Mouse (Mus musculus): ENCODE data around the gene Otp.

Otp gene

DNA sequence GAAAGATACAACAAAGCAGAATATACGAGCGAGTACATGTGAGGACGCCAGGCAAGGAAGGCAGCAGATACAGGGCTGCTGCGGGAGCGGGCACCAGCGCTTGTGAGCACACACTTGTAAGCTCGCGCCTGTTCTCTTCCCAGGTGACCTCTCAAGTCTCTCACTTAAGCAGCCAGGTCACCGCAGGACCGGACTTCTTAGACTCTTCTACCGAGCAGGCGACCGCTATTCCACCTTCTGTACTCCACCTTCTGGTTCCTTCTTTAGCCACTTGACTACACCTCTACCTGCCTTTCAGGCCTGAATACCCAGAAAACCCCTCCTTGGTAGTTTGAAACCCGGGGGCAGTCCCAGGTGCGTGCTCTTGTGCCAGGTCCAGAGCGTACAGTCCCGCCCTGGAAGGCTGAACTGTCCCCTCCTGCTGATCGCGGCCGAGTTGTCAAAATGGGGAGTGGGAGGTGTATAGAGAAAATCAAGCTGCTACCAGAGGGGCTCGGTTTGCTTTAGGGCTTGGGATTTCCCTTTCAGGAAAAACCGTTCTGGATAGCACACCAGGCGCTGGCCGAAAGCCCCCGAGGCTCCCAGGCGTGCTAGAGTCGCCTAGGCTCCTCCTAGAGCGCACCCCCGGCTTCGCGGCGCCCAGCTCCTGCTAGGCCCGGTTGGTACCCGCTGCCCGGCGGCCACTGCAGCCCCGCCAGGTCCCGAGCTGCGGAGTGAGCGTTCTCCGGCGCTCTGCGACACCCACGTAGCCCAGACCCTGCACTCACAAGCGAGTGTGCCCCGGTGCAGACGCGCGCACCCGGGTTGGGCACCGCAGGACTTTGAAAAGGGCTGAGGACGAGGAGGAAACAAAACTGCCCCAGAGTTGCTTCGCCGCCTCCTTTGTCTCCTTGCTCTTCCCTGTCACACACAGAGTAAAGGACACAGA is 2.0 kb upstream of the Otp start:
- in situ Hi-C loops (cut with MseI, MboI), result no loop called here

DNA sequence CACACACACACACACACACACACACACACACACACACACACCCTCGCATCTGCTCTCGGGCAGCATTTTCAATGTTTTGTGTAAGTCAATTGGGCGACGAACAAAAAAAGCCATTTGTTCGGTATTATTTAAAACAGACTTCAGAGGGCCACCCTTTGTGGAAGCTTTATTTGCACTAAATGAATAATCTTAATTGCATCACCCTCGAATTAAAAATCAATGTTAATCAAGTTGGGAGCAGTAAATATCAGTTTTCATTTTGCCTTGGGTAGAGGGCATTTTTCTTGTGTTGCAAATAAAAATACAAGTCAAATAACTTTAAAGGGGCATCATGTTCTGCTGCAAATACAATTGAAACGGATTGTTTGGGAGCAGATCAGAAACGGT is 1.4 kb upstream of the Otp start:
- in situ Hi-C loops (cut with MseI, MboI), result no loop called here

DNA sequence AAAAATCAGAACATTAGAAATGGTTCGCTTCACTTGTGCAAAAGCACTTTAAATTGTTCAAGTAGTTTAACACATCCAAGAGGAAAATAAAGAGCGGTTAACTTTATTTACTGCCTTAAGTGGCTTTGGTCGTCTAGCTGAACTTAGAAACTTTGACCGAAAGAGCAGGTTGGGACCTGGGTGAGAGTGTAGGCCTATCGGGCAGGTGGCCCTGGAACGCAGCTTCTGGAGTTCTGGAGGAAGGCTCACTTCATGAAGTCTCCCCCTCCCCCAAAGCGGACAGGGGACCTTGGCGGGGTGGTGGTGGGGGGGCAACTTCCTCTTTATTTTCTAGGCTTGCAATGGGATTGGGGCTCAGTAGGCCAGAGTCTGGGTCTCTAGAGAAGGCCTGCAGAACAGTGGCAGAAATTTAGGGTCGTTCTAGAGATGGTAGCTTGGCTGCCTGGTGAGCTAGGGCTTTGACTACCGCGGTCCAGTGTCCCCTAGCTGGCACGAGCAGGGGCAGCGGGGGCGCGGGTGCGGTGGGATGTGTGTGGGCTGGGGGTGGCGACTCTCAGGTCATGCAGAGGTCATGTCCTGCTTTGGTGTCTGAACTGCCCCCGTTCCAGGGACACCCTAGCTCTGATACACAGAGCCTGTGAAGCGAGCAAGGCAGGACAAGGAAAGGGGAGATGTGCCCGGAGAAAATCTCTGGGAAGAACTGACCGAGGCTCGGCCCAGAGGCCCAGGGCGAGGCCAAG is 576 bp upstream of the Otp start:
- in situ Hi-C loops (cut with MseI, MboI), result no loop called here

DNA sequence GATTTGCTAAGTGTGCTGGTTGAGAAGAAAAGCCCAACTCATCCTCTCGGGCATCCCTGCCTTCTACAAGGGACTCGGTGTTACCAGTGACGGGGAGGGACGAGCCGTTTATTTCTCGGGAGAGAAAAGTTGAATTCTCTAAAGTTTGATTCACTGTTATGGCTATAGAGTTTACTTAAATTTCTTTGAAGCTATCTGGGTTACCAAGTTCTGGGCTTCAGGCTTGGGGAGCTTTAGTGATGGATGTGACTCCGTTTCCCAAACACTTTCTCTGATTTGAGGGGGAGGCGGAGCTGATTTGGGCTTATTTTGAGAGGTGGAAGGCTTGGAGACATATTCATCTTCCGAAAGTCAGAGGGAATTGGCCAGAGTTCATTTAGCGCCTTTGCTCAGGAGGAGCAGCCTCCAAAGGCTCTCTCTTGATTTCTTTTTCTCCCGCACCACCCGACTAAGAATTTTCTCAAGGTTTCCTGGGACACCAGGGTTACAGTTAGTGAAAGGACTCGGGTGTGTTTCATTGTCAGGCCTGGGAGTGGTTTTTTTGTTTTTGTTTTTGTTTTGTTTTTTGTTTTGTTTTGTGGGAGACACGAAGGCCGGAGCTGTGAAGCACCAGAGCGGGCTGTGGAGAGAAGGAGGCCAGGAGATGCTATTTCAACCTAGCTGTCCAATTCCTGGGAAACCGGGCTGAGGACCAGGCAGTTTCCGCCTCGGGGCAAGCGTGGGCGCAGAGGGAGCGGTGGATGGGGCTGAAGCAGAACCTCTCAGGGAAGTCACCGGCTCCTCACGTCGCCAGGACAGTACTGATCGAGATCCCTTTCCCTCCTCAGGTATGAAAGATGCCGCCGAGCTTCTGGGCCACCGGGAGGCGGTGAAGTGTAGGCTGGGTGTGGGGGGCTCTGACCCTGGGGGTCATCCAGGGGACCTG is 1.1 kb downstream of the Otp start:
- in situ Hi-C loops (cut with MseI, MboI), result no loop called here

DNA sequence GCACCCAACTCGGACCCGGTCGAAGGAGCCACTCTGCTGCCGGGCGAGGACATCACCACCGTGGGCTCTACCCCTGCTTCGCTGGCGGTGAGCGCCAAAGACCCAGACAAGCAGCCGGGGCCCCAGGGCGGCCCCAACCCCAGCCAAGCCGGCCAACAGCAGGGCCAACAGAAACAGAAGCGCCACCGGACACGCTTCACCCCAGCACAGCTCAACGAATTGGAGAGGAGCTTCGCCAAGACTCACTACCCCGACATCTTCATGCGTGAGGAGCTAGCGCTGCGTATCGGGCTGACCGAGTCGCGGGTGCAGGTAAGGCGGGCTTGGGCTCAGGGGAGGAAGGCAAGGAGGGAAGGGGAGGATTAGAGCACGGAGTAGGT is 1.8 kb downstream of the Otp start:
- in situ Hi-C loops (cut with MseI, MboI), result no loop called here

DNA sequence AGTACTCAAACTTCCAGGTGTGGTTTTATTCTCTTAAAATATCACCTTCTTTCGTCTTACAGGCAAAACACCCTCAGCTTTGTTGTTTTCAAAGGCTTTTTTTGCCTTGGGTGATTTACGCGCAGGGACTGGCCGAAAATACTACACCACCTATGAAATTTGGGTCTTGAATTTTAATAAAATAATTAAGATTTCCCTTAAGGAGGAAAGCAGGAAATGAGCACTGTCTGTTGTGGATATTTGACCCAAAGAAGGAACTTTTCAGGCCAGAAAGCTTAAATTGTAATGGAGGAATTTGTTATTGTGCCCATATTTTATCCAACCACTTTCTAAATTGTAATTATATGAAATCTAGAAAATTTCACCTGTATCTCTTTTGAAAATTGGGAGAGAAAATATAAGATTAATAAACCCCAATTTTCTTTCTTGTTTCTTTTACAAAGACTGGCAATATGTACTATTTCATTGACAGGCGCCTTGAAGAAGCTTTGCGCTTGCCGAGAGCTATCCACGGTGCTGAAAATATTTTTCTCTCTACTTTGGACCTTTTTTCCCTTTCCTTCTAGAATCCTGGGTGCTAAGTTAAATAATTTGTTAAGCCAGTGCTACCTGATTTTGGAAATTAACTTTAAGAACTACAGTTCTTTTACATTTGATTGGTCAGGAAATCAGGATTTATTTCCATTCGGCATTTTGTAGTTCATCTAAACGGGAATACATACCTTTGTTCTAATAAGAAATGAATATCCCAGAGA is 2.8 kb downstream of the Otp start:
- in situ Hi-C loops (cut with MseI, MboI), result no loop called here

DNA sequence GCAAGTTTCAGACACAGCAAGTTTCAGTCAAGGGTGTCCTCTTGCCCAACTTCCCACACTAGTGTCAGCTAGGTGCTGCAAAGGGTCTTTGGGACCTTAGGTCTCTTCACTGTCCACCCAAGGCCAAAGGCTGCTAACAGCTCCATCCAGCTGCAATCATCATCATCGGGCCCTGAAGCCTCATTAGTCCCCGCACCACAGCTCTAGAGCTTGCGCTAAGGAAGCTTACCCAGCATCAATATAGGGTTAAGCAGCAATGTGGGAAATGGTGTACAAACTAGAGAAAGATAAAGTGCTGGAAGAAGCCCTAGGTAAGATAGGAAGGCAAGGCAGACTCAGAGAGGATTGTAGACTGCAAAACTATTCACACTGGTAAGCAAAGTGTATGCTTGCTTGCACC is 5.8 kb downstream of the Otp start:
- in situ Hi-C loops (cut with MseI, MboI), result no loop called here

DNA sequence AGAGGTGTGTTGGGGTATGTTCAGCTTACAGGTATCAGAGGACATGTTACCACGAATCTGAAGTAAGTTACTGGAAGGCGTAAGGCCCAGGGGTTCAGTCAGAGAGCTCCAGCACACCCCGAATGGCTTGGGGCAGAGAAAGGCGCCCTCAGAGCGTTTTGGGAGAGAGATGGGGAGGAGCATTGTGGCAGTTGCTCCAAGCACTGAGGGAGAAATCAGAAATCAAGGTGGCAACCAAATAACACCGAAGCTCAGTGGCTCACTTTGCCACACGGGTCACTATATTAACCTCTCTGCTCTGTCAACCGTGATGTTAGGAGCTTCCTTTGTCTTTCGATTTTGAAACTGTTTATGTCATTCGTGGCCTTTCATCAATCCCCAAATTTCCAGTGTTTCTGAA is 6.8 kb downstream of the Otp start:
- in situ Hi-C loops (cut with MseI, MboI), result no loop called here

DNA sequence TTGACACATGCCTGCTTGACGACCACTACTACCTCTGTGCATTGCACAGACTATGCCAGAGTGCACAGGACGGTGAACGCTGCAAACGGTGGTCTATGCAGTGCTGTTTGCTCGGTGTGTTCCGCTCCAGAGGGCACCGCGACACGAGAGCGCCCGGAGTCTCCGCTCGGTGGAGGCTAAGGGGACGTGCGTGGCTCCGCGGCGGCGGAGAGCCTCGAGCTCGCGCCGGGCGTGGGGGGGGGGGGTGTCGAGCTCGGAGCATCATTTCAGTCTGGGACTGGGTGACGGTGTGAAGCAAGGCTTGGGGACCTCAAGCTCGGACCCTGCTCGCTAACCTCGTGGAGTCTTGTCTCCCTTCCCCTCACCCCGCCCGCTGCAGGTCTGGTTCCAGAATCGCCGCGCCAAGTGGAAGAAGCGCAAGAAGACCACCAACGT is 7.3 kb downstream of the Otp start:
- in situ Hi-C loops (cut with MseI, MboI), result no loop called here

DNA sequence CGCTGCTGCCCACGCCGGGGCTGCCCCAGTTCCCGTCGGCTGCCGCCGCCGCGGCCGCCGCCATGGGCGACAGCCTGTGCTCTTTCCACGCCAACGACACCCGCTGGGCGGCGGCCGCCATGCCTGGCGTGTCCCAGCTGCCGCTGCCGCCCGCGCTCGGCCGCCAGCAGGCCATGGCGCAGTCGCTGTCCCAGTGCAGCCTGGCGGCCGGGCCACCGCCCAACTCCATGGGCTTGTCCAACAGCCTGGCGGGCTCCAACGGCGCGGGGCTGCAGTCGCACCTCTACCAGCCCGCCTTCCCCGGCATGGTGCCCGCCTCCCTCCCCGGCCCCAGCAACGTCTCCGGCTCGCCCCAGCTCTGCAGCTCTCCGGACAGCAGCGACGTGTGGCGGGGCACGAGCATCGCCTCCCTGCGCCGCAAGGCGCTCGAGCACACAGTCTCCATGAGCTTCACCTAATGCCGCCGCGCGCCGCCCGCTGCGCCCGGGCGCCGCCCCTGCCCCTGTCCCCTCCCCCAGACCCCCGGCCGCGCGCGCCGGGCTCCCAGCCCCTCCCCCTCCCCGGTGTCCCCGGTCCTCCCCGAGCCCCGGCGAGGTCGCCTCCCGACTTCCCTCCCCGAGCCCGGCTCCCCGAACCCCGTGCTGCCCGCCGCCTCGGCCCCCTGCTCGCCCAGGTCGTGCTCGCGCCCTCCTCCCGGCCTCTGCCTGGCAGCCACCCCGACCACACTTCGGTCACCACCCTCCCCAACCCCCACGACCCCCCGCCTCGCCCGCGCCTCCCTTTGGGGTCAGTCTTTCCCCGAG is 8.0 kb downstream of the Otp start:
- in situ Hi-C loops (cut with MseI, MboI), result no loop called here

DNA sequence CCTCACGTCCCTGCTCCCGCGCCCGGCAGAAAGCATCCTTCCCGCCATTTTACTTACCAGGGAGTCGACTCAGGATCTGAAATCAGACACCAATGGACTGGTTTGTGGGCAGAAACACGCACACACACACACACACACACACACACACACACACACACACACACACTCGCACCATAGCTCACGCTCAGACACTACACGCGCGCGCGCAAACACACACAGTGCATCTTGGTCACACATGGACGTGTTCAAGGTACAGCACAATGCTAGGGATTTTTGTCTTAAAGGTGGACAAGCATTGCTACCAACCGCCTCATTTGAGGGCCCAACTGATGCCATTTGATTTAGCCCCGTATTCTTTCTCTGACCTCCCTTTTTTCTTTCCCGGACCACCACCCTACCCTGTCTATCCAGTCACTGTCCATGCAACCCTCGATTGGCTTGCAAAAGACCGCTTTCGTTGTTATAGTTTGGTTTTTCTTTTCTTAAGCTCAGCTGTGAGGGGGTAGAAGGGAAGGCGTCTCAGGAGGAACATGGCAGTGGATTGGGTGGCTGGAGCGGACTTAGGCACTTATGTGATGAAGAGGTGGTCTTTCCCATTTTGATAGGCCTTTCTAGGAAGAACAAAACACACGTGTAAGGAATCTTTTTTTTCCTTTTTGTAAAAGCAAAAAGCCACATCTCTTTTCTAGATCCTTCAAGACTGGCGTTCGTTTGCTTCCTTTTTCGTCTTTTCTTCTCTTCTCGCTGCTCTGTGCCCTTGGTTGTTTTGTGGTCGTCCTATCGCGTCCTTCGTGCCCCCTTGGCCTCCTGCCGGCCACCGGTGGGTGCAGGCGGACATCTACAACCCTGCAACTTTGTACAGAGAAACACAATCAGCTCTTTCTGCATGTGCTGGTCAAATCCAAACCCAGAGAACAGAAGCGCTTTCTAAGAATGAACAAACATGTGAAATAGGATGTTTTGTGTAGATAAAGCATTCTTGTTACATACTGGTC is 8.9 kb downstream of the Otp start:
- in situ Hi-C loops (cut with MseI, MboI), result no loop called here

DNA sequence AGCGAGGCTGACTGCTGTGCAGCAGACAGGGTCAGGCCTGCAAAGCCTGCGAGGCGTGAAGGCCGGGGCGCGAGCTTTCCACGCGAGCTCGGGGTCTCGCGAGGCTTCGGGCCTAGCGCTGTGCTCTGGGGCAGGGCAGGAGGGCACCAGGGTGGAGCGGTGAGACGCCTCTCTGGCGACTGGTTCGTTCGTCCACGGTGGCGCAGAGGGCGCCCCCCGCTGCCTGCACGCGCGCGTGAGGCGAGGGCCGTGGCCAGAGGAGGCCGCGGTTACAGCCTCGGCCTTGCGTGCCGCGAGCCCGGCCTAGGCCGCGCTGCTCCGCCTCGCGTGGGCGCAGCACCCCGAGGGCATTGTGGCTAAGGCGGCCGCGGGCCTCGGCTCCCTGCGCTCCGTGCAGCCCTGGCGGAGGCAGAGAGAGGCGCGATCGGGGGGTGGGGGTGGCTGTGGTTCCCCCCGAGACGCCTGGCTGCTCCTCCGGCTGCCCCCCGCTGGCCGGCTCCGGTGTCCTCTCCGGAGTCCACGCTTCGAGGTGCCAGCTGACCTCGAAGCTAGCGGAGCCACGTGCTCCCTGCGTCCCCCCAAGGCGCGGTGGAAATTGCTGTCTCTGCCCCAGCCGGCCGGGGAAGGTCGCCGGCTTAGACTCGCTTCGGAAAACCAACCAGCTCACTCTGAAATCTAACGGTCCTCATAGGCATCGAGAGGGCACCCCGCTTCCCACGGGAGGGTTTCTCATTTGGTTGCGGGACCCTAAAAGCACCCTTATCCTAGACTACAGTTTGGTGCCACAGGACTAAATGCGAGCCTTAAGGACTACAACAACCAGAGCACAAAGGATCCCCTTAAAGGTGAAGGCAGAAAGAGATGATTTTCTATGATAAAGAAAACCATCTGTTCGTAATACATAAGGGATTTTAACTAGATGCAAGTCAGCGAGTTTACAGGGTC is 10.2 kb downstream of the Otp start:
- in situ Hi-C loops (cut with MseI, MboI), result no loop called here

DNA sequence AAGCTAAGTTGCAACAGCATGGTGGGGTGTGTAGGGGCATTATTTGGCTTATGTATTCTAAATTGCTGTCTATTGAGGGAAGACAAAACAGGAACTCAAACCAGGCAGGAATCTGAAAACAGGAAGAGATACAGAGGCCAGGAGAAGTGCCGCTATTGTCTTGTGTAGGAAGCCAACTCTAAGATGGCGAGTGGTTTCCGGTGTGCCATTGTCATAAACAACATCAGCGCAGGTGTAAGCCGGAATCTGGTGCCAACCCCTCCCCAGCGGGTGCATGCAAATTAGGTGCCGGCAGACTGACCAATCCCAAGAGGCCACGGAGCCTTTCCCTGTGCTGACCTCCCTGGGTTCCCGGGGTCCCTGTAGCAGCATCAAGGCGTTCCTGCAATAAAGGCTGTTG is 32.4 kb downstream of the Otp start:
- in situ Hi-C loops (cut with MseI, MboI), result no loop called here

DNA sequence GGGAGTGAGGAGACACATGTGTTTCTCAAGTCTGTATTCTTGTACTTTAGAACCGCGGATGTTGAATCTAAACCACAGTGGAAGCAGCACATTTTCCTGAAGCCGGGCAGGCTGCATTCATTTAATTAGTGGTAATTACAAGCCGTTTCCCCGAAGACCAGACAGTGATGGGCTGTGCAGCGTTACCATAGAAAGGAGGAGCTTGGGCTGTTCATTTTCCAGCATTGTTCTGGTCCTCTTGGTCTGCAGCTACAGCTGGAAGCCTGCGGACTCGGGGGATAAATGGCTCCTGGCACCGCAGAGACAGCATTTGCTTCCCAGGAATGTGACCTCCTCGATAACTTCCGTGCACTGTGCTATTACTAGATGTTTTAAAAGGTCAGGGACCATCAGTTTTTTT is 37.6 kb downstream of the Otp start:
- in situ Hi-C loops (cut with MseI, MboI), result no loop called here

DNA sequence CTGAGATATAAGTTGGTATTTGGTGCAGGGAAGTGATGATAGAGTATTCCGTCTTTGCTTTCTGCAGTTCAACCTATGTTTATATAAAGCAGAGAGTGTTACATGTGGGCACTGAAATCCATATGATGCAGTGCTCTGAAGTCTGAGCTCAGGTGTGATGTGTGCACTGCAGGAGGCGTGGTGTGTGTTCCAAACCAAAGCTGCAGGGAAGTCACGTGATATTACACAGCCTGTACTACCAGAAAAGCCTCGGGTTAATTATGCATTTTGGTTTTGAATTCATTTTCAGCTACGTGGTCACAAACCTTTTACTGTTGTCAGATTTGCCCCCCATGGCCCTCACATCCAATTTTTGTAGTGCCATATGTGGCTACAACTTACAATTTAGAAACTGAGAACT is 40.3 kb downstream of the Otp start:
- in situ Hi-C loops (cut with MseI, MboI), result no loop called here

DNA sequence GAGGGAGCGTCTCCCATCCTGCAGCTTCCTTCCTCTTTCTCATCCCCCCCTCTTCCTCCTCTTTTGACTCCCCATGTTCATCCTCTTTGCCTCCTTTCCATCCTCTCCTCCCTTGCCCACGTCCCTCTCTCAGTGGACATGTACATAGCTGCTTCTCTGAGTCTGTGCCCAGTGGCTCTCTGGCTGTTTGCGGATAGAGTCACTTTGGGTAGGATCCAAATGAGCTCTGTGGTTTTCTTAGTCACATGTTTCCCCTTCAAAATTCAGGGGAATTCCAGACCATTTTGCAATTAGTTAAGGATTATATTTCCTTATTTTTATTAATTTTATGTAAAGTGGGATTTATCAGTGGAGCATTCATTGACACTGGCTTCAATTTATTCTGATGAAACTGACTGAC is 52.7 kb downstream of the Otp start:
- in situ Hi-C loops (cut with MseI, MboI), result no loop called here

Data from mouse trophoblast stem cell (cell line).